Mouse (Mus musculus): ENCODE measurements around the gene Zfp422. TPM values are rescaled to one million over a fixed set of nuclear protein-coding genes. Genes with fewer than 3 reads are reported as not detected.
"Not testable (repeated sequence)": the region's sequence is repeated elsewhere in the genome, so short reads cannot be mapped to it uniquely, and the experiment has no call there.

Gene Zfp422
- polyA plus RNA-seq, 1 experiment from 2014 or later, result 313 TPM

- no peak for ATAC-seq (ENCODE audit: low FRiP score)
- no peak for DNase-seq (ENCODE audit: low spot score)
- Histone ChIP-seq H3K4me3 (ENCODE audit: low read depth, low read length) (peak overlapping the region; percentile 90), H3K27ac (ENCODE audit: low read depth, low read length) (peak overlapping the region; percentile 94), H3K4me2 (replicated peaks; ENCODE audit: low read depth, low read length) (peak overlapping the region; percentile 53), H3K36me3 (ENCODE audit: control insufficient read depth, insufficient read depth, low read length) (no peaks in the 10 kb centered on the region), H3K9me3 (ENCODE audit: control insufficient read depth, low read length) (no peaks in the 10 kb centered on the region), H3K27me3 (ENCODE audit: control insufficient read depth, insufficient read depth, low read length) (no peaks in the 10 kb centered on the region), H3K9ac (ENCODE audit: low read depth, low read length) (peak overlapping the region; percentile 100), H3K4me1 (replicated peaks; ENCODE audit: control insufficient read depth, insufficient read depth, low read length) (no peaks in the 10 kb centered on the region)
- 26% methylated on average over 9 of the region's 9 CpGs for WGBS
Observed at GRCm38 (mm10) chr6:116628095-116628494, 704 bp downstream of the Zfp422 start.

GRCm38 (mm10) chr6:116626417-116626816, 2.4 kb downstream of the Zfp422 start:
- H3K27ac ChIP-seq (ENCODE audit: low read depth, low read length); ATAC-seq (ENCODE audit: low FRiP score); DNase-seq (ENCODE audit: low spot score); H3K4me1 ChIP-seq (replicated peaks; ENCODE audit: control insufficient read depth, insufficient read depth, low read length); H3K9ac ChIP-seq (ENCODE audit: low read depth, low read length); H3K4me3 ChIP-seq (ENCODE audit: low read depth, low read length); H3K9me3 ChIP-seq (ENCODE audit: control insufficient read depth, low read length); H3K27me3 ChIP-seq (ENCODE audit: control insufficient read depth, insufficient read depth, low read length); H3K36me3 ChIP-seq (ENCODE audit: control insufficient read depth, insufficient read depth, low read length); H3K4me2 ChIP-seq (replicated peaks; ENCODE audit: low read depth, low read length): not testable (repeated sequence)
- 95% methylated on average over 9 of the region's 9 CpGs for WGBS

DNA sequence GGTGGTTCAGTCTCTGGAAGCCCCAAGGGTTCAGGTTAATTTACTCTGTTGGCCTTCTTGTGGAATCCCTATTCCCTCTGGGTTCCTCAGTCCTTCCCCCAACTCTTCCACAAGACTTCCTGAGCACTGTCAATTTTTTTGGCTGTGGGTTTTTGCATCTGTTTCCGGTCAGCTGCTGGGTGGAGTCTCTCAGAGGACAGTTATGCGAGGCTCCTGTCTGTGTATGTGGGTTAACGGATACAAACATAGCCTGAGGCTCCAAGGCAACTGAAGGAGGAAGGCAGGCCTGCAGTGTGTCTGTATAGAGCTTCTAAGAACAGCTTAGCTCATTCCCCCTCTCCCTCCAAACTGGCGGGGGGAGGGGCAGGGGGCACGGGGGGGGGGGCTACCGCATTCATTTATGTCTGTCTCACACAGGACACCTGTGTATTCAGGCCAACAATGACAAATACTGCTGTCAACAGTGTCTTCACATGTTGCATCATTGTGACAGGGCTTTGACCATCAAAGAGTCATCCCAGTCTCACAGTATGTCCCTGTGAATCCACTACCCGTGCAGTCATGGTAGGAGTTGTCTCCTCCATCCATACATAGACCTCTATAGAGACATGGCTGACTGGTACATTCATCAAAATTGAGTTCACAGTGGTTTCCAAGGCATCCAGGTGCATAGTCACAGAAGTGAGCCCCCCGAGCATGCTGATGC, 7.3 kb downstream of the Zfp422 start:
- Histone ChIP-seq H3K9ac (ENCODE audit: low read depth, low read length) (no peak overlapping the region), H3K27me3 (ENCODE audit: control insufficient read depth, insufficient read depth, low read length) (no peaks in the 10 kb centered on the region), H3K4me3 (ENCODE audit: low read depth, low read length) (no peak overlapping the region), H3K27ac (ENCODE audit: low read depth, low read length) (no peak overlapping the region), H3K4me1 (replicated peaks; ENCODE audit: control insufficient read depth, insufficient read depth, low read length) (no peaks in the 10 kb centered on the region), H3K36me3 (ENCODE audit: control insufficient read depth, insufficient read depth, low read length) (no peaks in the 10 kb centered on the region), H3K4me2 (replicated peaks; ENCODE audit: low read depth, low read length) (no peak overlapping the region), H3K9me3 (ENCODE audit: control insufficient read depth, low read length) (no peaks in the 10 kb centered on the region)
- 63% methylated on average over 8 of the region's 8 CpGs for WGBS
- DNase-seq (ENCODE audit: low spot score) (no peak), ATAC-seq (ENCODE audit: low FRiP score) (no peak)

GRCm38 (mm10) chr6:116618073-116618472, 10.7 kb downstream of the Zfp422 start:
- ATAC-seq (ENCODE audit: low FRiP score) (no peak), DNase-seq (ENCODE audit: low spot score) (no peak)
- Histone ChIP-seq H3K9ac (ENCODE audit: low read depth, low read length) (no peak overlapping the region), H3K9me3 (ENCODE audit: control insufficient read depth, low read length) (no peaks in the 10 kb centered on the region), H3K27ac (ENCODE audit: low read depth, low read length) (no peak overlapping the region), H3K27me3 (ENCODE audit: control insufficient read depth, insufficient read depth, low read length) (no peaks in the 10 kb centered on the region), H3K4me1 (replicated peaks; ENCODE audit: control insufficient read depth, insufficient read depth, low read length) (no peaks in the 10 kb centered on the region), H3K4me2 (replicated peaks; ENCODE audit: low read depth, low read length) (no peak overlapping the region), H3K4me3 (ENCODE audit: low read depth, low read length) (no peak overlapping the region), H3K36me3 (ENCODE audit: control insufficient read depth, insufficient read depth, low read length) (no peaks in the 10 kb centered on the region)

DNA sequence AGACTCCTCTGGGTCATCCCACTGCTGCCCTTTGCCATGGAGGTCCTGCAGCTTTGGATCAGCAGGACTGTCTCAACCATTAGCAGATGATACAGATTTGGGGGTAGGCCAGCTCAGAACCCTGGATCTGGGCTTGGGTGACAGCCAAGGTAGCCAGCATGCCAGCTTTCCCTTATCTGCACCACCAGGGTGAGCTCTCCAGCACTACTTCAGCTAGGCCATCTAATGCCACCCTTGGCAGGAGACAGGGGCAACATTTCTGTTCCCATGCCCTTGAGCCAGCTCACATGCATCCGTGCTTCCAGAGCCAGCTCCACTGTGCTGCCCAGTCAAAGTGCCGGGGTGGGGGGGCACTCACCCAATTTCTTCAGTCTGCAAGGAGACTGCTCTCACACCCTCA, 13.1 kb downstream of the Zfp422 start:
- Histone ChIP-seq H3K9ac (ENCODE audit: low read depth, low read length) (no peak overlapping the region), H3K36me3 (ENCODE audit: control insufficient read depth, insufficient read depth, low read length) (no peaks in the 10 kb centered on the region), H3K27ac (ENCODE audit: low read depth, low read length) (no peak overlapping the region), H3K4me3 (ENCODE audit: low read depth, low read length) (no peak overlapping the region), H3K4me1 (replicated peaks; ENCODE audit: control insufficient read depth, insufficient read depth, low read length) (no peaks in the 10 kb centered on the region), H3K27me3 (ENCODE audit: control insufficient read depth, insufficient read depth, low read length) (no peaks in the 10 kb centered on the region), H3K4me2 (replicated peaks; ENCODE audit: low read depth, low read length) (no peak overlapping the region), H3K9me3 (ENCODE audit: control insufficient read depth, low read length) (no peaks in the 10 kb centered on the region)
- 92% methylated on average over 2 of the region's 2 CpGs for WGBS
- no peak for DNase-seq (ENCODE audit: low spot score)
- ATAC-seq (ENCODE audit: low FRiP score), result no peak

- no peaks in the 10 kb centered on the region for H3K4me1 ChIP-seq (replicated peaks; ENCODE audit: control insufficient read depth, insufficient read depth, low read length)
- H3K27ac ChIP-seq (ENCODE audit: low read depth, low read length), result no peak overlapping the region
- H3K27me3 ChIP-seq (ENCODE audit: control insufficient read depth, insufficient read depth, low read length), result no peaks in the 10 kb centered on the region
- H3K36me3 ChIP-seq (ENCODE audit: control insufficient read depth, insufficient read depth, low read length), result no peaks in the 10 kb centered on the region
- H3K9ac ChIP-seq (ENCODE audit: low read depth, low read length), result no peak overlapping the region
- no peak overlapping the region for H3K4me2 ChIP-seq (replicated peaks; ENCODE audit: low read depth, low read length)
- no peak for ATAC-seq (ENCODE audit: low FRiP score)
- H3K4me3 ChIP-seq (ENCODE audit: low read depth, low read length), result no peak overlapping the region
- DNase-seq (ENCODE audit: low spot score), result no peak
- no peaks in the 10 kb centered on the region for H3K9me3 ChIP-seq (ENCODE audit: control insufficient read depth, low read length)
- WGBS, result 46% methylated on average over 4 of the region's 4 CpGs
Observed at GRCm38 (mm10) chr6:116607230-116607629, 21.6 kb downstream of the Zfp422 start.

- not testable (repeated sequence) for H3K9ac ChIP-seq (ENCODE audit: low read depth, low read length); ATAC-seq (ENCODE audit: low FRiP score); H3K36me3 ChIP-seq (ENCODE audit: control insufficient read depth, insufficient read depth, low read length); H3K27ac ChIP-seq (ENCODE audit: low read depth, low read length); H3K4me1 ChIP-seq (replicated peaks; ENCODE audit: control insufficient read depth, insufficient read depth, low read length); H3K27me3 ChIP-seq (ENCODE audit: control insufficient read depth, insufficient read depth, low read length); H3K4me2 ChIP-seq (replicated peaks; ENCODE audit: low read depth, low read length); H3K9me3 ChIP-seq (ENCODE audit: control insufficient read depth, low read length); DNase-seq (ENCODE audit: low spot score); H3K4me3 ChIP-seq (ENCODE audit: low read depth, low read length)
Observed at GRCm38 (mm10) chr6:116600969-116601368, 27.8 kb downstream of the Zfp422 start.

GRCm38 (mm10) chr6:116584095-116584494, 44.7 kb downstream of the Zfp422 start, which contains the start of gene Olfr215:
Olfr215 (minus strand) TSS chr6:116584195.
- 77% methylated on average over 4 of the region's 4 CpGs for WGBS
- Histone ChIP-seq H3K4me3 (ENCODE audit: low read depth, low read length) (no peak within 1 kb of the TSS), H3K4me2 (replicated peaks; ENCODE audit: low read depth, low read length) (no peak within 1 kb of the TSS), H3K4me1 (replicated peaks; ENCODE audit: control insufficient read depth, insufficient read depth, low read length) (no peaks in the 10 kb centered on the region), H3K9me3 (ENCODE audit: control insufficient read depth, low read length) (no peaks in the 10 kb centered on the region), H3K9ac (ENCODE audit: low read depth, low read length) (no peak within 1 kb of the TSS), H3K27ac (ENCODE audit: low read depth, low read length) (no peak within 1 kb of the TSS), H3K36me3 (ENCODE audit: control insufficient read depth, insufficient read depth, low read length) (no peaks in the 10 kb centered on the region), H3K27me3 (ENCODE audit: control insufficient read depth, insufficient read depth, low read length) (no peaks in the 10 kb centered on the region)
- no peak for ATAC-seq (ENCODE audit: low FRiP score)
- DNase-seq (ENCODE audit: low spot score), result no peak
